Mouse (Mus musculus): Measurements from ENCODE around the gene Tdrd7. TPM values are rescaled to one million over a fixed set of nuclear protein-coding genes. Genes with fewer than 3 reads are reported as not detected.

Tdrd7 gene
- polyA plus RNA-seq, 1 experiment from 2014 or later, result 17.1 TPM

GRCm38 (mm10) chr4:46073736-46074135, 108.6 kb downstream of the Tdrd7 start:
- no peaks in the 10 kb centered on the region for H3K27me3 ChIP-seq
- H3K4me1 ChIP-seq, result peaks cover 9% of the 10 kb centered on the region
- H3K9me3 ChIP-seq, result no peaks in the 10 kb centered on the region
- WGBS, result 19% methylated on average over 4 of the region's 4 CpGs
- no peak overlapping the region for H3K4me3 ChIP-seq
- peak; percentile 57; the same call in 1 of the 2 replicates for ATAC-seq (ENCODE audit: borderline replicate concordance, extremely low read depth, low FRiP score, low TSS enrichment)
- H3K27ac ChIP-seq, result no peak overlapping the region
- no peaks in the 10 kb centered on the region for H3K36me3 ChIP-seq
- no peak overlapping the region for H3K4me2 ChIP-seq
- H3K9ac ChIP-seq, result no peak overlapping the region

DNA sequence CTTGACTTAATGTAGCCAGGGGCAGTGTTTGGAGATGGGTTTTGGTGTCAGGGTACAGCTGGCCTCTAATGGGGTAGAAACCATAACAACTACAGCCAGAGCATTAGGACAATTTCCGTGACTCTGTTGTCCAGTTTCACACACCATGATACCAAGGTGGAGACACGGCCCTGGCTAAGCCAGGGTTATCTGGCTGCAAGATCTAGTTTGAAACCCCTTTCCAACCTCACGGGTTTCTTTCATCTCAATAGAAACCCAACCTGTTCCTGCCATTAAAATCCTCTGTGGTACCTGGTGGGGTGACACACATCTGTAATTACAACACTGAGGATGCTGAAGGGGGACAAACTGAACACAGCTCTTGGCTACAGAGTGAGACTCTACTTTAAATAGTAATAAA, 110.5 kb downstream of the Tdrd7 start:
- WGBS, result 71% methylated on average over 3 of the region's 3 CpGs
- no peak for ATAC-seq (ENCODE audit: borderline replicate concordance, extremely low read depth, low FRiP score, low TSS enrichment)
- H3K9me3 ChIP-seq, result no peaks in the 10 kb centered on the region
- no peak overlapping the region for H3K27ac ChIP-seq
- H3K4me3 ChIP-seq, result no peak overlapping the region
- H3K36me3 ChIP-seq, result no peaks in the 10 kb centered on the region
- H3K9ac ChIP-seq, result no peak overlapping the region
- no peak overlapping the region for H3K4me2 ChIP-seq
- H3K4me1 ChIP-seq, result peaks cover 9% of the 10 kb centered on the region
- no peaks in the 10 kb centered on the region for H3K27me3 ChIP-seq

DNA sequence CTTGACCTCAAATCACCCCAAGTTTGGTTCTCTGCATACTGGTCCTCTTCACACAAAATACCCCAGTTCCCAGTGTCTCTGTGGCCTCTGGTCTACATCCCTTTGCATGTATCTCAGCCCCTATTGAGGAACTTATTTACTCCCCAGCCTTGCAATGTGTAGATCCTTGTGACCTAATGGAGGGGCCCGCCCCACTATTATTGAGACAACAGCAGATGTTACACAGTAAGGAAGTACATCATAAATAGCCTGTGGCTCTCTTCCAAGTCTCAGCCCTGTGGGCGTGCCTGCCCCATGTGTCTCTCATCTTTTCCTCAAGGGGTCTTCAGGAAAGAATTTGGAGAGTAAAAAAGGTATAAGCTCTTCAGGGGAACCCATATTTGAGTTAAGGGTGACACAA, 111.8 kb downstream of the Tdrd7 start:
- H3K36me3 ChIP-seq, result no peaks in the 10 kb centered on the region
- H3K4me1 ChIP-seq, result peaks cover 9% of the 10 kb centered on the region
- H3K27ac ChIP-seq, result no peak overlapping the region
- H3K4me2 ChIP-seq, result no peak overlapping the region
- no peak overlapping the region for H3K4me3 ChIP-seq
- WGBS, result 50% methylated on average over 2 of the region's 2 CpGs
- no peak for ATAC-seq (ENCODE audit: borderline replicate concordance, extremely low read depth, low FRiP score, low TSS enrichment)
- no peaks in the 10 kb centered on the region for H3K9me3 ChIP-seq
- no peak overlapping the region for H3K9ac ChIP-seq
- no peaks in the 10 kb centered on the region for H3K27me3 ChIP-seq

DNA sequence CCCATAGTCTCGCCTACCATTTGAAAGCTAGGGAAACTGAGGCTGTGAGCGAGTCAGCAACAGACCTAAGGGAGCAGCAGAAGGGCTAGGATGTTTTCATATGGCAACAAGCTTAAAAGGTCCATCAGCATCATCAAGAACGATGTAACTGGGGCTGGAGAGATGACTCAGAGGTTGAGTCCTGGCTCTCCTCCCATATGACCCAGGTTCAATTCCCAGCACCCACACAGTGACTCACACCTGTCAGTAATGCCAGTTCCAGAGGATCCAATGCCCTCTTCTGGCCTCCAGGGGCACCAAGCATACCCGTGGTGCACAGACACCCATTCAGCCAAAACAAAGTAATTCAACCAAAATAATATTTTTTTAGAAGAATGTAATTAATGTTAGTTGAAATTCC, 115.1 kb downstream of the Tdrd7 start:
- H3K4me2 ChIP-seq, result no peak overlapping the region
- ATAC-seq (ENCODE audit: borderline replicate concordance, extremely low read depth, low FRiP score, low TSS enrichment), result no peak
- H3K4me1 ChIP-seq, result 0 out of 2 replicates have a peak, but pooled peaks cover 2% of the 10 kb centered on the region
- H3K9me3 ChIP-seq, result no peaks in the 10 kb centered on the region
- WGBS, result 84% methylated on average over 4 of the region's 4 CpGs
- no peak overlapping the region for H3K27ac ChIP-seq
- H3K4me3 ChIP-seq, result no peak overlapping the region
- H3K36me3 ChIP-seq, result no peaks in the 10 kb centered on the region
- H3K9ac ChIP-seq, result no peak overlapping the region
- H3K27me3 ChIP-seq, result no peaks in the 10 kb centered on the region

DNA sequence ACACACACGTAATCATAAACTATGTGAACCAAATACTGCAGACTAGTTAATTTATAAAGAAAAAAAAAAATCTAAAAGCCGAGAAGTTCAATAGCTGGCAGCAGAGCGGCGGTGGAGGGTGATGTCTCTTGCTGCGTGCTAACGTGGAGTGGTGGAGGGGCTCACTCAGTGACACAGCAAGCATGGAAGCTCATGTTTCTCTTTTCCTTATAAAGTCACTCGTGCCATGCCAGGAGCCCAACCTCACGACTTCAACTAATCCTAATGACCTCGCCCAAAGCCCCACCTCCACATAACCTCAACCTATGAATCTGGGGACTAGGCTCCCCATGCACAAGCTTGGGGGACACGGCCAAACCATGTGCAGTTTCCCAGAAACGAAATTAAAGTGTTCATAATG, 117.4 kb downstream of the Tdrd7 start:
- Histone ChIP-seq H3K36me3 (no peaks in the 10 kb centered on the region), H3K9ac (no peak overlapping the region), H3K4me3 (no peak overlapping the region), H3K27me3 (no peaks in the 10 kb centered on the region), H3K27ac (no peak overlapping the region), H3K9me3 (no peaks in the 10 kb centered on the region), H3K4me1 (no peaks in the 10 kb centered on the region), H3K4me2 (no peak overlapping the region)
- 59% methylated on average over 11 of the region's 11 CpGs for WGBS
- no peak for ATAC-seq (ENCODE audit: borderline replicate concordance, extremely low read depth, low FRiP score, low TSS enrichment)

Other genes with a start within 250 kb of the Tdrd7 start
- 7.8 and 12.4 TPM in 2 replicates for gene Aldh1b1, start 166.3 kb upstream of the Tdrd7 start, polyA plus RNA-seq (2015; fragmentation: Nextera tagmentation; extraction: Ambion mirVana)
- gene Igfbpl1, start 138.4 kb upstream of the Tdrd7 start, polyA plus RNA-seq (2015; fragmentation: Nextera tagmentation; extraction: Ambion mirVana), result 0.05 and 0.07 TPM in 2 replicates
- gene Stra6l, start 116.7 kb upstream of the Tdrd7 start, polyA plus RNA-seq (2015; fragmentation: Nextera tagmentation; extraction: Ambion mirVana), result not detected in 2 replicates
- 0.39 and 0.66 TPM in 2 replicates for gene Ccdc180, start 75.0 kb upstream of the Tdrd7 start, polyA plus RNA-seq (2015; fragmentation: Nextera tagmentation; extraction: Ambion mirVana)
- 7.2 and 10.0 TPM in 2 replicates for gene Tmod1, start 73.6 kb downstream of the Tdrd7 start, polyA plus RNA-seq (2015; fragmentation: Nextera tagmentation; extraction: Ambion mirVana)
- gene Ncbp1, start 173.3 kb downstream of the Tdrd7 start, polyA plus RNA-seq (2015; fragmentation: Nextera tagmentation; extraction: Ambion mirVana), result 71.2 TPM in 2 replicates
- gene Tstd2, start 173.4 kb downstream of the Tdrd7 start, polyA plus RNA-seq (2015; fragmentation: Nextera tagmentation; extraction: Ambion mirVana), result 39.6 and 41.7 TPM in 2 replicates
- 16.7 and 19.7 TPM in 2 replicates for gene Xpa, start 231.0 kb downstream of the Tdrd7 start, polyA plus RNA-seq (2015; fragmentation: Nextera tagmentation; extraction: Ambion mirVana)

All from lung, embryonic 15.5 days (tissue).